Mouse (Mus musculus) pancreas, adult 10 weeks (tissue): ENCODE measurements around the gene Ttc30a1. TPM values are rescaled to one million over a fixed set of nuclear protein-coding genes. Genes with fewer than 3 reads are reported as not detected.

Source experiments
- polyA plus RNA-seq: library from polyadenylated mRNA; stranded (reverse); fragments of 350-450 nt; fragmentation: Illumina TruSeq; extraction: RNeasy Lipid Tissue Mini Kit (QIAGEN cat#74804); gene quantifications from one replicate; pipeline ENCODE4 v1.2.3, GENCODE M21; 2015; ENCODE audit warnings: low read depth, low replicate concordance; ENCODE audit not compliant: insufficient read depth

Ttc30a1 gene
- polyA plus RNA-seq: 0.35 TPM

DNA sequence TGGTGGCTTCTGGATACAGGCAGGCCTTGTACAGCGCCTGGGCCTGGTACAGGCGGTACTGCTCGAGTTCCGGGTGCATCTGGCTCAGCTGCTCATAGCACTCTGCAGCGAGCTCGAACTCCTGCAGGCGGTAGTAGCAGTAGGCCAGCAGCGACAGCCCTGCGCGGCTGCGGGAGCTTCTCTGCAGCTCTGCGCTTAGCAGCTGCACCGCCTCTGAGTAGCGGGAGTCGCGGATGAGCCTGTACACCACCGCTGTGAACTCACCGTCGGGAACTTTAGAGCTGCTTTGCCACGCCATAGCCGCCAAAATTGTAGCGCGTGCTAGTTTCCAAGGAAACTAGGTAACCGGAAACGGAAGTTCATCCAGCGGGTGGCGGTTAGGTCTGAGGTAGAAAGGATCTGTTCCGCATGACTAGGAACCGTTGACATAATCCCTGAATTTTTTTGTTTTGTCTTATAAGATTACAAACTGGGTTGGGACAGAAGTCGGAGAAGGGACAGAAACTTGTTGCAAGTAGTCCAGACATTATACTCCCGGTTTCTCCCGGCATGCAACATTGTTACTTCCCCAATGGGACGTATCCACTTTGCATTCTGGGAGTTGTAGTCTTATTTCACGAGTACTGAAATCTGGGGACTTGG is at the start of gene Ttc30a1:
Gene Ttc30a1, minus strand, starts transcription at position 528 of the 642 bp plus-strand sequence.

DNA sequence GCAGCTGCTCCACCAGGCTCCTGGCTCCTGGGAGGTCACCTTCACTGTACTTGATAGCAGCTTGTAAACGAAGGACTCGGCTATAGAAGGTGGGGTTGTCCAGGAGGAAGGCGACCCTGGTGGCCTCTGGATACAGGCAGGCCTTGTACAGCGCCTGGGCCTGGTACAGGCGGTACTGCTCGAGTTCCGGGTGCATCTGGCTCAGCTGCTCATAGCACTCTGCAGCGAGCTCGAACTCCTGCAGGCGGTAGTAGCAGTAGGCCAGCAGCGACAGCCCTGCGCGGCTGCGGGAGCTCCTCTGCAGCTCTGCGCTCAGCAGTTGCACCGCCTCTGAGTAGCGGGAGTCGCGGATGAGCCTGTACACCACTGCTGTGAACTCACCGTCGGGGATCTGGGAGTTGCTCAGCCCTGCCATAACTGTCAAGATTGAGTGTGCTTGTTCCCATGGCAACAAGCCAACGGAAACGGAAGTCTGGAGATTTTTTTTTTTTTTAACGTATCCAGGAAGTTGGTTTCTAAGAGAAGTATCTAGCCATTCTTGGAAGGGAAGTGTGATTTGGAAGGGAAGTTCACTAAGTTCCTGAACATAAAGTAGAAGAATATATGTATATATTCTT is 3.9 kb downstream of the Ttc30a1 start, which contains the start of gene Ttc30a2:
Gene Ttc30a2, minus strand, starts transcription at position 419 of the 617 bp plus-strand sequence.

DNA sequence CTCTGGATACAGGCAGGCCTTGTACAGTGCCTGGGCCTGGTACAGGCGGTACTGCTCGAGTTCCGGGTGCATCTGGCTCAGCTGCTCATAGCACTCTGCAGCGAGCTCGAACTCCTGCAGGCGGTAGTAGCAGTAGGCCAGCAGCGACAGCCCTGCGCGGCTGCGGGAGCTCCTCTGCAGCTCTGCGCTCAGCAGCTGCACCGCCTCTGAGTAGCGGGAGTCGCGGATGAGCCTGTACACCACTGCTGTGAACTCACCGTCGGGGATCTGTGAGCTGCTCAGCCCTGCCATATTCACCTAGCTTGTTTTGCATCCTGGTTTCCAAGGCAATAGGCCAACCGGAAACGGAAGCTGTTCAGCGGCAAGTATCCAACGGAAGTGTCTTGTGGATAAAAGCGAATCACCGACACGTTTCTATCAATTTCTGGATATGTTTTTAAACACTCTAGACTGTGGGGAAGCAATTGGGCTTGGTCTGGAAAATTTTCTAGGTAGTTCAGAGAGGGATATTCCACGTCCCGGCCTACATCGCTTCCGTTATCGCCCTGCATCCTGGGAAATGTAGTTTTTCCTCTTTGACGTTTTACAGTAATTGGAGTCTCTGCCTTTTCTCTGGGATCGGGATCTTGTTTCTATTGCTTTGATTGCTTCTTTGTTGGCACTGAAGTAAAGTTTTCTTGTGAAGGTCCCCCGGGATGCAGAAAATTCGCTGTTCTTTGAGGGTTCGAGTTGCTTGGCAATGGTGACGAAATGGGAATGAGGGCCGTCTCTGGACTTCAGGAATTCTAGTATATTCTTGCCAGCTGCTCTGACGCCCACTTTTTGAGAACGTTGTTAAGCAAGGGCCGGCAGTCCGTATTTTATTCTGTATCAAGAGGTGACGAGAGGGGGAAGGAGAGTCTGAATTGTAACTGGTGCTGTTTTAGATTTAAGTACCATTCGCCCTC is 43.4 kb downstream of the Ttc30a1 start, which contains the start of gene Ttc30b:
Gene Ttc30b, minus strand, starts transcription at position 469 of the 947 bp plus-strand sequence.

Other genes starting within 250 kb of the Ttc30a1 start
- gene Agps, start 149.8 kb downstream of the Ttc30a1 start, polyA plus RNA-seq: 3.4 TPM
- gene Ttc30b, start 43.4 kb downstream of the Ttc30a1 start, polyA plus RNA-seq: 1.3 TPM
- gene Ttc30a2, start 3.8 kb downstream of the Ttc30a1 start, polyA plus RNA-seq: not detected